Mouse (Mus musculus) regulatory T cell (primary cell): ENCODE data around the gene Vps13d.

Source experiments
- in situ Hi-C: fragments of 300-600 bp; cut with MboI, MseI; formaldehyde crosslinking; loops from one replicate; pipeline ENCODE4 v1.15.1; 2025; ENCODE audit warnings: high pct_unique_total_duplicates

Gene Vps13d

GRCm38 (mm10) chr4:145155956-145156355 lies 38.8 kb downstream of the Vps13d start:
- in situ Hi-C loops, result loop anchor here (5.0 kb wide), 1 partner anchor 131 kb away; no protein-coding TSS in a partner anchor

GRCm38 (mm10) chr4:145151103-145151486 lies 43.7 kb downstream of the Vps13d start:
- in situ Hi-C loops, result no loop called here

GRCm38 (mm10) chr4:145150345-145151102 lies 44.3 kb downstream of the Vps13d start:
- in situ Hi-C loops, result no loop called here

GRCm38 (mm10) chr4:145147006-145147961 lies 47.5 kb downstream of the Vps13d start:
- in situ Hi-C loops, result loop anchor here (10.0 kb wide), 1 partner anchor 262 kb away; no protein-coding TSS in a partner anchor

- in situ Hi-C loops, result loop anchor here (10.0 kb wide), 1 partner anchor 259 kb away; no protein-coding TSS in a partner anchor
These were observed 51.3 kb downstream of the Vps13d start for GRCm38 (mm10) chr4:145143533-145143932.

GRCm38 (mm10) chr4:145136705-145137104 lies 58.1 kb downstream of the Vps13d start:
- in situ Hi-C loops, result no loop called here

GRCm38 (mm10) chr4:145135473-145135872 lies 59.3 kb downstream of the Vps13d start:
- in situ Hi-C loops, result no loop called here

- in situ Hi-C loops, result no loop called here
These were observed 64.0 kb downstream of the Vps13d start for GRCm38 (mm10) chr4:145130772-145131171.

GRCm38 (mm10) chr4:145129956-145130548 lies 64.8 kb downstream of the Vps13d start:
- in situ Hi-C loops, result no loop called here

- in situ Hi-C loops, result no loop called here
These were observed 69.2 kb downstream of the Vps13d start for GRCm38 (mm10) chr4:145125463-145126220.

- in situ Hi-C loops, result no loop called here
These were observed 70.4 kb downstream of the Vps13d start for GRCm38 (mm10) chr4:145124419-145124818.

- in situ Hi-C loops, result no loop called here
These were observed 83.2 kb downstream of the Vps13d start for GRCm38 (mm10) chr4:145111641-145112040.

- in situ Hi-C loops, result no loop called here
These were observed 84.1 kb downstream of the Vps13d start for GRCm38 (mm10) chr4:145110736-145111135.

GRCm38 (mm10) chr4:145106796-145107195 lies 88.0 kb downstream of the Vps13d start:
- in situ Hi-C loops, result no loop called here

- in situ Hi-C loops, result no loop called here
These were observed 89.5 kb downstream of the Vps13d start for GRCm38 (mm10) chr4:145105319-145105718.

GRCm38 (mm10) chr4:145104917-145105316 lies 89.9 kb downstream of the Vps13d start:
- in situ Hi-C loops, result no loop called here

GRCm38 (mm10) chr4:145103617-145104016 lies 91.2 kb downstream of the Vps13d start:
- in situ Hi-C loops, result no loop called here

GRCm38 (mm10) chr4:145101823-145102718 lies 92.7 kb downstream of the Vps13d start:
- in situ Hi-C loops, result no loop called here

GRCm38 (mm10) chr4:145099853-145100252 lies 95.0 kb downstream of the Vps13d start:
- in situ Hi-C loops, result no loop called here

- in situ Hi-C loops, result no loop called here
These were observed 95.5 kb downstream of the Vps13d start for GRCm38 (mm10) chr4:145099344-145099743.
